Mouse (Mus musculus): ENCODE data around the gene Tiprl.

Gene Tiprl

GRCm38 (mm10) chr1:165174059-165174616, 62.7 kb downstream of the Tiprl start:
- no peak for DNase-seq (ENCODE audit: low read depth, low spot score)
- no peaks in the 10 kb centered on the region for H3K27me3 ChIP-seq (ENCODE audit: control insufficient read depth, insufficient read depth, low read length, poor library complexity, severe bottlenecking)
- no peaks in the 10 kb centered on the region for H3K36me3 ChIP-seq (ENCODE audit: control insufficient read depth, insufficient read depth, low read length, poor library complexity, severe bottlenecking)

- no peaks in the 10 kb centered on the region for H3K27me3 ChIP-seq (ENCODE audit: control insufficient read depth, insufficient read depth, low read length, poor library complexity, severe bottlenecking)
- DNase-seq (ENCODE audit: low read depth, low spot score), result no peak
- H3K36me3 ChIP-seq (ENCODE audit: control insufficient read depth, insufficient read depth, low read length, poor library complexity, severe bottlenecking), result no peaks in the 10 kb centered on the region
Observed at GRCm38 (mm10) chr1:165171277-165171676, 65.5 kb downstream of the Tiprl start.

- DNase-seq (ENCODE audit: low read depth, low spot score), result no peak
- Histone ChIP-seq H3K36me3 (ENCODE audit: control insufficient read depth, insufficient read depth, low read length, poor library complexity, severe bottlenecking) (no peaks in the 10 kb centered on the region), H3K27me3 (ENCODE audit: control insufficient read depth, insufficient read depth, low read length, poor library complexity, severe bottlenecking) (no peaks in the 10 kb centered on the region)
Observed at GRCm38 (mm10) chr1:165170157-165170556, 66.6 kb downstream of the Tiprl start.

GRCm38 (mm10) chr1:165169462-165169861, 67.3 kb downstream of the Tiprl start:
- no peak for DNase-seq (ENCODE audit: low read depth, low spot score)
- Histone ChIP-seq H3K36me3 (ENCODE audit: control insufficient read depth, insufficient read depth, low read length, poor library complexity, severe bottlenecking) (no peaks in the 10 kb centered on the region), H3K27me3 (ENCODE audit: control insufficient read depth, insufficient read depth, low read length, poor library complexity, severe bottlenecking) (no peaks in the 10 kb centered on the region)

- H3K27me3 ChIP-seq (ENCODE audit: control insufficient read depth, insufficient read depth, low read length, poor library complexity, severe bottlenecking), result no peaks in the 10 kb centered on the region
- DNase-seq (ENCODE audit: low read depth, low spot score), result no peak
- no peaks in the 10 kb centered on the region for H3K36me3 ChIP-seq (ENCODE audit: control insufficient read depth, insufficient read depth, low read length, poor library complexity, severe bottlenecking)
Observed at GRCm38 (mm10) chr1:165164920-165165319, 71.9 kb downstream of the Tiprl start.
